Mouse (Mus musculus): Measurements from ENCODE around the gene Sufu.

Gene Sufu

DNA sequence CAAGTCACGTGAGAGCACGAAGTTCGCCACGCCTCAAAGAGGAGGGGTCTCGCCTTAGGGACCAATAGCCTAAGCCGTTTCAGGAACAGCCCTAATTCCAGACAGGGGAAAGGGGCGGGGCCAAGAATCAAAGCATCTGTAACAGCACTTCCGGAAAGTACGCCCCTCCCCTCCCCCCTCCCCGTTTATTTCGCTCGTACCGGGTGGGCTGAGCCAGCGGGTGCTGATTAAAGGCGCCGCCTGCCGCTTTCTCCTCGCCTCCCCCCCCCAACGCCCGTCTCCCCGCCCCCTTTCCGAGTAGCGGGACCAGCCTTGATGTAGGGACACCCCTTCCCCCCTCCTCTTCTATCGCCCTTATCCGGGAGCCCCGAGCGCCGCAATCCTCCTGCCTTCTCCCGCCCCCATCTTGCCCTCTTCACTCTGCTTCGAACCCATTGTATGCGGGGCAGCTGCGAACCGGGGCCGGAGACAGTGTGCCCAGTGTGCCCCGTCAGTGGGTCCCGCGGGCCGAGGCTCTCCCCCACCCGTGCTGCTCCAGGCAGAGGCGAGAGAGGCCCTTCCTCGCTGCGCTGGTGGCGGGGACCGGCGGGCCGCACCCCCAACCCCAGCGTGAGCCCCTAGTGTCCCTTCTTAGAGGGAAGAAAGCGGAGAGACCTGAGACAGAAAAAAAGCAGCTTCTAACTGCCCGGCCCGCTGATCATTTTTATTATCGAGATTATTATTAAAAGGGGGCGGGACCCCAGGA is 103.3 kb downstream of the Sufu start:
- peak; percentile 91 for DNase-seq (ENCODE audit: low spot score)

DNA sequence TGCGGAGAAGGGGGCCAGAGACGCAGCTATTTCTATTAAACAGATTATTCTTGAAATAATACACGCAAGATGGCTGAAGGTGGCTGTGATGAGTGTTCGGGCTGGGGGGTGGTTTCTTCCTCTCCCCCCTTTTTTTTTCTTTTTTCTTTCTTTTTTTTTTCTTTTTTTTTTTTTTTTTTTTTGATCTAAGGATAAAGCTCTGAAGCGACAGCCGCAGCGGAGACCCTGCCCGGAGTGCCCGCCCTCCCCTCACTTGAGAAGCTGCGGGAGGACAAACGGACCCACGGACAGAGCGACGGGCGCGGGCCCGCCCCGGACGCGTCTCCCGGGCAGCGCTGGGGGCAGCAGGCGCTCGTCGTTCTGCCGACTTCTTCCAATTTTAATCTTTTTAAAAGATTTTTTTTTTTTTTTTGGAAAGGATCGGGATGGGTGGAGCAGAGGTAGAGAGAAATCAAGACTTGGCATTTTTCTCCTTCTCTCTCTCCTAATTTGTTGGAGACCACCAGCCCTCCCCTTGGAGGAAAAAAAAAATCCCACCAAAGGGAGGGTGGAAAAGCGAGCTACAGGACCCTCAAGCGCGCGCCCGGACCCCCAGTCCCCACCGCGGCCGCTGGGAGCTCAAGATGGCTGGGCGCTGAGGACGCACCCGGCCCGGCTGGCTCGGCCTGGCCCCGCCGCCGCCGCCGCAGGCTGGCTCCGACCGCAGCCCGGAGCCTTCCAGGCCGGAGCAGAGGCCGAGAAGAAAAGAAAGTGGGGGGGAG is 104.1 kb downstream of the Sufu start:
- DNase-seq (ENCODE audit: low spot score), result no peak

DNA sequence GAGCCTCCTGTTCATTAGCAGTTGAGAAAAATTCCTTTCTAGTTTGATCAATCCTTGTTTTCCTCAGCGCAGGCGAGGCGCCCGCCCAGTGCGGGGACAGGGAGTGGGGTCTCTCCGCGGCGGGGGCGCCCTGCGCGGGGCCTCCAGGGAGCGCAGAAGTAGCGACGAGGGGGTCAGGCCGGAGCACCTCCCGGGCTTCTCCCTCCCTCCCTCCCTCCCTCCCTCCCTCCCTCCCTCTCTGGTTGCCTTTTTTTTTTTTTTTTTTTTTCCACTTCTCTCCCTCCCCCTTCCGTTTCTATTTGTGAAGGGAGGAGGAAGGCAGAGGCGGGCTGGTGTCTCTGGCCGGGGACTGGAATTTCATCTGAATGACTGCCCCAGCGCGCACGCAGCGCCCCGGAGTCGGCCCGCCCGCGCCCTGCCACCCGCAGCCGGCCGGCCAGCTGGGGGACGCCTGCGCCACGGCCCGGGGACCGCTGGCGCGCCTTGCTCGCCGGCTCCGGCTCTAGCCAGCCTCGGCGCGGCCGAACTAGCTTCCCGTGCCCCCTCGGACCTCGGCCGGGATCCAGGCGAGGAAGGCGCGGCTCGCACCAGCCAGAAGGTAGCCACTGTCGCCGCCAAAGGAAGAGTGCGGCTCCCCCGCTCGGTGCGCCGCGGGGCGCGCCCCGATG is 104.8 kb downstream of the Sufu start, which contains the start of gene Trim8:
TSS of gene Trim8 (plus strand) at position 302 of the 668 bp plus-strand sequence.
- DNase-seq (ENCODE audit: low spot score), result peak; percentile 85

GRCm38 (mm10) chr19:46502069-46502455 is 105.4 kb downstream of the Sufu start:
- DNase-seq (ENCODE audit: low spot score), result peak; percentile 83

DNA sequence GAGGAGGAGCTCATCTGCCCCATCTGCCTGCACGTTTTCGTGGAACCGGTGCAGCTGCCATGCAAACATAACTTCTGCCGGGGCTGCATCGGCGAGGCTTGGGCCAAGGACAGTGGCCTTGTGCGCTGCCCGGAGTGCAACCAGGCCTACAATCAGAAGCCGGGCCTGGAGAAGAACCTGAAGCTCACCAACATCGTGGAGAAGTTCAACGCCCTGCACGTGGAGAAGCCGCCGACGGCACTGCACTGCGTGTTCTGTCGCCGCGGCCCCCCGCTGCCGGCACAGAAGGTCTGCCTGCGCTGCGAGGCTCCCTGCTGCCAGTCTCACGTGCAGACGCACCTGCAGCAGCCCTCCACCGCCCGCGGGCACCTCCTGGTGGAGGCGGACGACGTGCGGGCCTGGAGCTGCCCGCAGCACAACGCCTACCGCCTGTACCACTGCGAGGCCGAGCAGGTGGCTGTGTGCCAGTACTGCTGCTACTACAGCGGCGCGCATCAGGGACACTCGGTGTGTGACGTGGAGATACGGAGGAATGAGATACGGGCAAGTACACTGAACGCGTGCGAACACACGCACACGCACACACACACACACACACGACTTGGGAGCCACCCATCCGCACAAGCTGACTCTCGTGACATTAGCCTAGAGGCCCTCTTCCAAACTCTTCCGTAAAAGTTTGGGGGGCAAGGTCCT is 105.9 kb downstream of the Sufu start:
- peak; percentile 85 for DNase-seq (ENCODE audit: low spot score)

DNA sequence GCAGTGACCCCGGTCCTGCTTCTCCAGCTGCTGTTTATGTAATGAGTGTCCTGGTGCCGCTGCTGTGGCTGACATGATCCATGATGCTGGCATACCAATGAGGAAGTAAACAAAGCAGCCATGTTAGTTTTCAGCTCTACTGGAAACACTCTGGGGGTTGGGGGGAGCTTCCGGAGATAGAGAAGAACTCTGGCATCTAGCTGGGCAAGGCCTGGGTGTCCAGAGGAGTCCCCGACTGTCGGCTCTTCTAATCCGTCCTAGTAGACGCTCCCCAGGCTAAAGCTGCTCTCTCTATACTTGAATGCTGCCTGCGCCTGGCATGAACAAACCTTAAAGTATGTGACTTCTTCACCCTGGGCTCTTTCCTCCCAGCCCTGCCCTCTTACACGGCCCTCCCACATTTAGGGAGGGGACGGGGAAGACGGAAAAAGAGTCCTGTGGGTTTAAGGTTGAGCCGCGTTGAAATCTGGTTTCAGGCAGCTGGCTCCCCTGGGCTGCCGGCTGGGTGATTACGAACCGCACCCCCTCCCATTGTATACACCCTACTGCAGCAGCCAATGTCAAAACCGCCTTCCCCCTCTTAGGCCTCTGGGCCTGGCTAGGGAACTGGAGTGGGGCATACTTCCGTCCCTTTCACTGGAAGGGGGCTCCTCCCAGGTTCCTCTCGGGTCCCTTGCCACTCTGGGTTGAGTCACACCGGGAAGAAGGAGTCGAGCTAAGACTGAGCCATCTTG is 106.8 kb downstream of the Sufu start:
- DNase-seq (ENCODE audit: low spot score), result peak; percentile 74

GRCm38 (mm10) chr19:46504085-46504552 is 107.4 kb downstream of the Sufu start:
- no peak for DNase-seq (ENCODE audit: low spot score)

DNA sequence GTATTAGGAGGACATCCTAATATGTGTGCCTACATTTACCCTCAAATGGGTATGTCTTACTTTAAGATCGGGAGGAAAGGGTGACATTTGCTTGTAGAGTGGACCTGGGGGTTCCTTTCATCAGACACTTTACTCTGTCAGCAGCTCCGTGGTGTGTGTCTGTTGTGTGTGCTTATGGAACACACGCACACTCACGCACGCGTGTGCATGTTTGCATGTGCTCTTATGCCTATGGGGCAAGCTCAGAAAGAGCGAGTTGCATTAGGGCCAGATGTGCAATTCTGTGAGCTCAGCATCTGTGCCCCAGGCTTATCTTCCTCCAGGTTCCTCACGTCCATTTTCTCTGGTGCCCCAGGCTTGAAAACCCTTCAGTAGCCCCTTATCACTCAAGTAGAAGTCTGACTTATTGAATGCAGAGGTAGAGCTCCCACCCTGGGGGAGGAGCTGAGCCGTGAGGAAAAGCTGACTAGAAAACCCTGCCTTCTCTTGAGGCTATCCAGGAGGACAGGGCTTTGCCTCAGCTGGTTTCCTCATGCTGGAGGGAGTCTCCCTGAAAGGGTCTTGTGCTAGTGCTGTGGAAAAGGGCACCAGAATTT is 108.2 kb downstream of the Sufu start:
- DNase-seq (ENCODE audit: low spot score), result no peak

GRCm38 (mm10) chr19:46505646-46506371 is 109.1 kb downstream of the Sufu start:
- no peak for DNase-seq (ENCODE audit: low spot score)

GRCm38 (mm10) chr19:46506372-46506717 is 109.6 kb downstream of the Sufu start:
- no peak for DNase-seq (ENCODE audit: low spot score)

DNA sequence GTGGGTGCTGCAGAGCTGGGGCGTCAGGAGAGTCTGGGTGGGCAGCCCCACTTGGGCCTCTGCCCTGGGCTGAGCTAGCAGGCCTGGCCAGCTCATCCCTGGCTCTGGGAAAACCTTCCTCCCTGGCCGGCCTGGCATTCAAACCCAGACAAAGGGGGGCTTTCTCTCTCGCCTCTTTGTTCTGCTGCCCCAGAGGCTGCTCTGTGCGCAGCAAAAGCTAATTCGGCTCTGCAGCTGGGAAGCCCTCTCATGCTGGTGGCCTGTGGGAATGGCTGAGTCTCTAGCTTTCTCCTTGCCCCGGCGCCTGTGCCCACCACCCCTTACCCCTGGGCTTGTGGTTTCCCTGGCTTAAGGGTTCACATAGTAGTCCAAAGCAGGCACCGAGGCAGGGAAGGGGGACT is 110.5 kb downstream of the Sufu start:
- DNase-seq (ENCODE audit: low spot score), result no peak

DNA sequence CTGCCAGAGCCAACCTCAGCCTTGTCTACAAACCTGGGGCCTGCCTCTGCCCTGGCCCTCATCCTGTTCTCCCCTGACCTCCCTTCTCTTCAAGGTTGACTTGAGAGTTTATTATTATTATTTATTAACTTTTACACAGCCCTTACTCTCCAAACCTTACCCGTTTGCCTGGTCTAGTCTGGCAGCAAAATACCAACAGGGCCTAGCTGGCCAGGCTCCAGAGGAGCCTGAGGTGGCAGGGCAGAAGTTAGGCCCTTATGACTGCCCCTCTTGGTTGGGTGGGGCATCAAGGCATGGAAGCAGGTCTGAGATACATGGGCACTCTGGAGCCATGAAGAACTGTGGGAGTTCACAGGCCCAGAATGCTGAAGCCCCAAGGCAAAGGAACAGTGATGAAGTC is 111.1 kb downstream of the Sufu start:
- no peak for DNase-seq (ENCODE audit: low spot score)

GRCm38 (mm10) chr19:46508738-46509137 is 112.0 kb downstream of the Sufu start:
- DNase-seq (ENCODE audit: low spot score), result no peak

DNA sequence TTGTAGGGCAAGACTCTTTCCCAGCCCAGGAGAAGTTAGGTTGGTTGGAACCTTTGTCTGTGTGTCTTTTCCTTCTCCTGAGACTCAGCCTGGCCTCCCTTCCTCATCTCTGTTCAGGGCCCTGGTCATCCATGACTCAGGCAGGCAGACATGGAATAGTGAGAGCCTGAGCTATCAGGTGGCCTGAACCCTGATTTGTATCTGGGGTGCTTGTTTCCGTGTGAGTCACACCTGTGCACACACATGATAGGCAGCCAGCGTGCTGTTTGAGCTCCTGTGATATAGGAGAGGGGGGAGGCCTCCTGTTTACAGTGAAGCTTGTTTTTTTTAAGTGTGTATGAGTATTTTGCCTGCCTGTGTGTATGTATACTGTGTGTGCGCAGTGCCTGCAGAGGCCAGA is 112.5 kb downstream of the Sufu start:
- DNase-seq (ENCODE audit: low spot score), result no peak

DNA sequence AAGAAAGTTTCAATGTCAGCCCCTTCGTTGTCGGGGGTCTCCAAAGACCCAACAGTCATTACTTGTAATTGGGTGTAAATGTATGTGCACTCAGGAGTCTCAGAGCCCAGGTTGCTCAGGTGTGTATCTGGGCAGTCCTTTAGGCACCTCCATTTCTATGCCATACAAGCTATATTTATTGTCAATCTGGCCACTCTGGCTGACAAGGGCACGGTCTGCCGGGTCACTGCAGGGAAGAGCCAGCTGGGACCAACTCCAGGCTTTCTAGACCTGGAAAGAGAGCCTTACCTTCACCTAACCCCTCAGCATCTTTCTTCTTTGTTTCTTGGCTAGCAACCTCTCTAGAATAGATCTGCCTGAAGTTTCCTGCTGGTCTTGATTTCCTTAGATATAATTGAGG is 113.0 kb downstream of the Sufu start:
- no peak for DNase-seq (ENCODE audit: low spot score)

DNA sequence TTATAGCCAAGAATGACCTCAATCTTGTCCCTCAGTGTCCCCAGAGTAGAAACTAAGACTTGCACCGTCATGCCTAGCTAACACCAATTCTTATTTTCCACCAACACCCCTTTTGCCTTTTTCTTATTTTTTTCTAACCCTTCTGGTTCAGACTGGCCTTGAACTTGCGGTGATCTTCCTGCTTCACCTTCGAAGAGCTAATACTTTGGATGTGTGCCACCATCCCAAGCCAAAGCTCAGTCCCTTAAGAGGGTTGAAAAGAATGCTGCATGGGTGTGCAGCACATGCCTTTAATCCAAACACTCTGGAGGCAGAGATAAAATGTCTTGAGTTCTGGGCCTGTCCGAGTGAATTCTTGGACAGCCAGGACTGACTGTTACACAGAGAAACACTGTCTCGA is 113.7 kb downstream of the Sufu start:
- no peak for DNase-seq (ENCODE audit: low spot score)

DNA sequence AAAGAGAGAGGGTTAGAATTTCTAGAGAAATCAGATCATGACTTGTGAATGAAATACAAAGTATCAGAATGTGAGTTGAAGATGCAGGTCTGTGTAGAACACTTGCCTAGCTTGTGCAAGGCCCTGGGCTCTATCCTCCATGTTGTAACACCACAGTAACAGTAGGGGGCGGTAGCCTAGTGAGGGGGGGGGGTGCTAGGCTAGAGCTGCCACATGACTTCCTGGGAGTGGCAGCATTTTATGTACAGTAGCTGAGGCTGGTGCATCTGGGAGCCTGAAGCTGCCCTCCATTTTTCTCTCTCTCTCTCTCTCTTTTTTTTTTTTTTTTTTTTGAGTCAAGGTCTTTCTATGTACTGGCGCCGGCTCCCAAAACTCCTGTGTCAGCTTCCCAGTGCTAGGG is 114.1 kb downstream of the Sufu start:
- DNase-seq (ENCODE audit: low spot score), result no peak

DNA sequence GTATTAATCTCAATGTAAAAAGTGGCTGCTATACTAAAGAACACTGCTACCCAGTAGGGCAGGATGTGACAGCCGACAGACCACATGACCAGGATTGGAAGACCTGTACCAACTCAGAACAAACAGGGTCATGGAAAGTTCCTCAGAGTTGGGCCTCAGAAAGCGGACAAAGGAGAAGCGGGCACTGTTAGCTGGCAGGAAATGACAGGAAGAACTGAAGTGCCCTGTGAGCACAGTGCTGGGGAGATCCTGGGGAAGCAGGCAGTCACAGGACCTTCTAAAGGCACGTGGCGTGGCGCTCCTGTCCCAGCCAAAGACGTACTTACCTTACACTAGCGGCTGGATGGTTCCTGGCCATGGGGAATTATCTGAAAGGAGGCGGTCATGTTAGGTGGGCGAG is 114.6 kb downstream of the Sufu start:
- no peak for DNase-seq (ENCODE audit: low spot score)

GRCm38 (mm10) chr19:46514387-46514786 is 117.7 kb downstream of the Sufu start:
- no peak for DNase-seq (ENCODE audit: low spot score)

DNA sequence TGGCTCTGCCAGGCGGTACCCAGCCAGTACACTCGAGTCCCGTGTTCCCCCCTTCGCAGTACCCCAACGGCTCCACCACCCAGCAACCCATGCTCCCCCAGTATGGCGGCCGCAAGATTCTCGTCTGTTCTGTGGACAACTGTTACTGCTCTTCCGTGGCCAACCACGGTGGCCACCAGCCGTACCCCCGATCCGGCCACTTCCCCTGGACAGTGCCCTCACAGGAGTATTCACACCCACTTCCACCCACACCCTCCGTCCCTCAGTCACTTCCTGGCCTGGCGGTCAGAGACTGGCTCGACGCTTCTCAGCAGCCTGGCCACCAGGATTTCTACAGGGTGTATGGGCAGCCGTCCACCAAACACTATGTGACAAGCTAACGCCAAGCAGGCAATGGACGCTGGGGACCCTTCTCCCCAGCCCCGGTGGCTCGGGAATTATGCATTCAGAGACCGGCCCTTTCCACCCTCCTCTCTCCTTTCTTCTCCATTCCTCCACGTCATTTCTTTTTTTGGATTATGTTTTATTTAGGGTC is 118.7 kb downstream of the Sufu start:
- no peak for DNase-seq (ENCODE audit: low spot score)
